Mouse (Mus musculus) cerebellum, adult 2 months (tissue): ENCODE data around the gene Krtap7-1.

Experiments used
- CTCF ChIP-seq: fragments of 200-500 bp; IDR thresholded peaks from 2 replicates; pipeline ENCODE4 v1.5.1; 2011; ENCODE audit warnings: low read depth, mild to moderate bottlenecking, control low read depth, low read length, moderate library complexity, borderline replicate concordance; ENCODE audit not compliant: insufficient read depth
- POLR2A ChIP-seq: fragments of 200-500 bp; IDR thresholded peaks from 2 replicates; pipeline ENCODE4 v1.6.1; 2011; ENCODE audit warnings: low read length, control low read depth, borderline replicate concordance; ENCODE audit not compliant: insufficient read depth

GRCm38 (mm10) chr16:89520091-89520490, 12.0 kb upstream of the Krtap7-1 start:
- TF ChIP-seq CTCF (no peak), POLR2A (no peak)
